Mouse (Mus musculus): ENCODE data around the gene Fam89b.

The Fam89b gene

DNA sequence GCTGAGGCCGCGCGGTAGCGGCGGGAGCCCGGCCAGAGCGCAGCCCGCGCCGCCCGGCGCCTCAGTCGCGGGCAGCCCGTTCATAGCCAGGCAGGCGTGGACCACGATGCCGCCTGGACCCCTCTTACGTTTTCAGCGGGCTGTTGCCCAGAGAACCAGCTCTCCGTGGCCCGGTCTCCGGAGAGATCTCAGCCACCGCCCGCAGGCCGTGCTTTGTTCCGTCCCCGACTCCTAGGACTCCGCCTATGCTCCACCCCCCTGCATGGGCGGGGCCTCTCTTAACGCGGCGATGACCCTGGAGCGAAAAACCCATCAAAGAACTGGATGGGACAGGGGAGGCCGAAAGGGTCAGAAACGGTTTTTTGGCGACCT, at the start of gene Fam89b:
Fam89b (minus strand) TSS at position 210 of the 372 bp plus-strand sequence.
- CTCF ChIA-PET = interaction anchor here (1.5 kb wide), 1 partner anchor 19 kb away, joined by 3 read pairs; no protein-coding TSS in a partner anchor

GRCm38 (mm10) chr19:5778312-5778711, 48.9 kb upstream of the Fam89b start:
- CTCF ChIA-PET = no interaction called here

- CTCF ChIA-PET = no interaction called here
Observed at GRCm38 (mm10) chr19:5777387-5778032, 48.1 kb upstream of the Fam89b start.

GRCm38 (mm10) chr19:5770925-5771860, 41.7 kb upstream of the Fam89b start, which contains the start of gene Scyl1:
Gene Scyl1 (minus strand): TSS chr19:5771419.
- CTCF ChIA-PET = interaction anchor here (1.0 to 1.1 kb wide), 2 partner anchors 8 to 61 kb away, joined by 3 read pairs; no protein-coding TSS in a partner anchor

DNA sequence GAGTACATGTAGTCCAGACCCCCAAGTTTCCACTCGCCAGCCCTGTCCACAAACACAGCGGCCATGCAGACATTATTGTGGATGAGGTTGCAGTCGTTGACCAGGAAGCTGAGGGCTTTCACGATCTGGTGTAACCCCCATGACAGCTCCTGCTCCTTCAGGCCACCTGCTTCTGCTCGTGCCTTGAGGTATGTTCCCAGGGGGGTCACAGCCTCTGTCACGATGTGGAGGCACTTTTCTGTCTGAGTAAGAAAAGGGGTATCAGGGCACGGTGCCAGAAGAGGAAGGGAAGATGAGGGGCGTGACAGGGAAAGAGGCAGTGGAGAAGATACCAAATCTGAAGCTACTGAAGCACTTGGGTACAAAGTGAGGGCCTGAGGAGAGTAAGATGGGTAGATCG, 40.9 kb upstream of the Fam89b start:
- CTCF ChIA-PET = interaction anchor here (1.0 to 1.1 kb wide), 2 partner anchors 9 to 60 kb away, joined by 3 read pairs; no protein-coding TSS in a partner anchor

DNA sequence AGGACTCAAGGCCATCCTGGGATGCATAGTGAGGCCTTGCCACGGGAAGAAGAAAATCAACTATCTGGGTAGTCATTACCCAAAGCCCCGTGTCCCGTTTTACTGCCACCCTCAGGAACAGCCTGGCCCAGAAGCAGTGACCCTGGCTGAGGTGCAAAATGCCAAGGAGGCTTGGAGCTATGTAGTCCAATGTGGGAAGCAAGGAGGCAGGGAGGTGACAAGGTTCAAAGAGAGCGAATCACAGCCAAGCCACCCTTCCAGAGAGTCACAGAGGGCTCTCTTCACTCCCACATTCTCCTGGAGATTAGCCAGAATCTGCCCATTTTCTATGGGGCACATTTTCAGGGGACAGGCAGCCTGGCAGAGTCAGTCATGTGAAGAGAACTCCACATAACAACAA, 37.8 kb upstream of the Fam89b start:
- CTCF ChIA-PET = no interaction called here

DNA sequence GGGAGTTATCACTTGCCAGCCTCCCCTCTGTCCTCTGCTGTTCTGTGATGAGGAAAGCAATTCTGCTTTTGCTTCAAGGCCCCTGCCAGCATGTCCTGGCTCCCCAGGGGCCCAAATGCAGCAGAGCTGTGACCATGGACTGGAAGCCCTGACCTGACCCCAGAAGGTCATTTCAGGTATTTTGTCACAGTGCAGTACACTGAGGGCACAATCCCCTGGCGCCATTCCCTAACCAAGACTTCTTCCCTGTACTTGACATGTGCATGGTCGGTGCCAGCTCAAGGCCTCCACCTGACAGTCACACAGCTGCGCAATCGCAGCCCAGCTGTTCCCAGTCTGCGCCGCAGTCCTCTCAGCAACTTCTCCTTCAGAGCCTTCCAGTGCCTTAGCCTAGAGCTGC, 33.7 kb upstream of the Fam89b start:
- CTCF ChIA-PET = no interaction called here

GRCm38 (mm10) chr19:5758878-5759403, 29.5 kb upstream of the Fam89b start:
- CTCF ChIA-PET = no interaction called here

DNA sequence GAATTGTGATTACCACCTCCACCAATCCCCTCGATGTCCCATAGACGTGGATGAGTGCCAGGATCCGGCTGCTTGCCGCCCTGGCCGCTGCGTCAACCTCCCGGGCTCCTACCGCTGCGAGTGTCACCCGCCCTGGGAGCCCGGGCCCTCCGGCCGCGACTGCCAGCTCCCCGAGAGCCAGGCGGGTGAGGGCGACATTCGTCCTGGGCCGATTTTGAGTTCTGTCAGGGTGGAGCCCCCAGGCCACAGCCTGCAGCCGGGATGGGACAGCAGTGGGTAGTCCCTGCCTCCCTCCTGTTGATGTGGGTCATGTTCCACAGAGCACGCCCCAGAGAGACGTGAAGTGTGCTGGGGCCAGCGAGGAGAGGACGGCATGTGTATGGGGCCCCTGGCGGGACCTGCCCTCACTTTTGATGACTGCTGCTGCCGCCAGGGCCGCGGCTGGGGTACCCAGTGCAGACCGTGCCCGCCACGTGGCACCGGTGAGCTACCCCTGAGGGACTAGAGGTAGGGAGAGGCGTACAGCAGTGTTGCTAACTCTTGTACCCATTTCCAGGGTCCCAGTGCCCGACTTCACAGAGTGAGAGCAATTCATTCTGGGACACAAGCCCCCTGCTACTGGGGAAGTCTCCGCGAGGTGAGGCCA, 27.7 kb upstream of the Fam89b start:
- CTCF ChIA-PET = no interaction called here

- CTCF ChIA-PET = no interaction called here
Observed at GRCm38 (mm10) chr19:5756321-5756985, 27.0 kb upstream of the Fam89b start.

GRCm38 (mm10) chr19:5751742-5752141, 22.3 kb upstream of the Fam89b start:
- CTCF ChIA-PET = no interaction called here

DNA sequence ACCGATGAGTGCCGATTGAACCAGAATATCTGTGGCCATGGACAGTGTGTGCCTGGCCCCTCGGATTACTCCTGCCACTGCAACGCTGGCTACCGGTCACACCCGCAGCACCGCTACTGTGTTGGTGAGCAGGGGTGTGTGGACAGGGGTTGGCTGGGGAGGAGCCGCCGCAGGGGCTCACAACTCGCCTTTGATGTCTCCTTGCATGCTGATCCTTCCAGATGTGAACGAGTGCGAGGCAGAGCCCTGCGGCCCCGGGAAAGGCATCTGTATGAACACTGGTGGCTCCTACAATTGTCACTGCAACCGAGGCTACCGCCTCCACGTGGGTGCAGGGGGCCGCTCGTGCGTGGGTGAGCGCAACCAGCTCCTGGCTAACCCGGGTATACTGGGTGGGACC, 21.5 kb upstream of the Fam89b start:
- CTCF ChIA-PET = no interaction called here

DNA sequence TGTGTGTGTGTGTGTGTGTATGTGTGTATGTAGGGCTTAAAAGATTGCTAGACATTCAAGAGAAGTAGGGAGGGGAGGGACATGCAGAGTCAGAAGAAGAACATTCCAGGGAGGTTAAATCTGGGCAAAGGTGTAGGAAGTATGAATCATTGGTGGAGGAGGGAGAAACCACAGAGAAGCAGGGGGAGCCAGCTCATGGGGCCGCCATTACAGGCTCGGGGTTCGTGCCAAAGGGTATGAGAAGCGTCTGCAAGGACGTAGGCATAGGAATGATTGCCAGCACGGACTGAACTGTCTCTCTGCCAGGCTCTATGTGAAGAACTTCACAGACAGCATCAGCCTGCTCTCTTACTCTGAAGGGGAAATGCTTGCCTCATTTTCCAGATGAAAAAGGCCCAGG, 20.0 kb upstream of the Fam89b start:
- CTCF ChIA-PET = no interaction called here

DNA sequence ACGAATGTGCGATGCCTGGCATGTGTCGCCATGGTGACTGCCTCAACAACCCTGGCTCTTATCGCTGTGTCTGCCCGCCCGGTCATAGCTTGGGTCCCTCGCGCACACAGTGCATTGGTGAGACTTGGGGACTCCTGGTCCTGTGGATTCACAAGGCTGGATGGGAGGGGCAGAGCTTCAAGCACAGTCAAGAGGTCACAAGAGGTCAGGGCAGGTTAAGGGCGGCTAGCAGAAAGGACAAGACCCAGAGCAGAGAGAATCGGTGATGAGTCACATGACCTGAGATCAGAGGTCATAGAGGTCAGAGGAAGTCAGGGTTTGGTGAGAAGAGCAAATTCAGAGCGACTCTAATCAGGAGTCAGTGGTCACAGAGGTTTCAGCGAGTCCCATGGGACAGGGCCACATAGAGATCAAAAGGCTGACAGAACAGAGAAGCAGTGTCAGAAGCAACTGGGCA, 17.5 kb upstream of the Fam89b start:
- CTCF ChIA-PET = no interaction called here

- CTCF ChIA-PET = interaction anchor here (0.6 kb wide), 1 partner anchor 251 kb away, joined by 5 read pairs; no protein-coding TSS in a partner anchor
Observed at GRCm38 (mm10) chr19:5745756-5746710, 16.6 kb upstream of the Fam89b start.

GRCm38 (mm10) chr19:5743576-5743975, 14.1 kb upstream of the Fam89b start:
- CTCF ChIA-PET = no interaction called here

- CTCF ChIA-PET = no interaction called here
Observed at GRCm38 (mm10) chr19:5742241-5742641, 12.8 kb upstream of the Fam89b start.

GRCm38 (mm10) chr19:5741641-5742240, 12.3 kb upstream of the Fam89b start:
- CTCF ChIA-PET = interaction anchor here (0.6 kb wide), 1 partner anchor 52 kb away, joined by 3 read pairs; no protein-coding TSS in a partner anchor
